Mouse (Mus musculus): Measurements from ENCODE around the gene Haghl.

DNA sequence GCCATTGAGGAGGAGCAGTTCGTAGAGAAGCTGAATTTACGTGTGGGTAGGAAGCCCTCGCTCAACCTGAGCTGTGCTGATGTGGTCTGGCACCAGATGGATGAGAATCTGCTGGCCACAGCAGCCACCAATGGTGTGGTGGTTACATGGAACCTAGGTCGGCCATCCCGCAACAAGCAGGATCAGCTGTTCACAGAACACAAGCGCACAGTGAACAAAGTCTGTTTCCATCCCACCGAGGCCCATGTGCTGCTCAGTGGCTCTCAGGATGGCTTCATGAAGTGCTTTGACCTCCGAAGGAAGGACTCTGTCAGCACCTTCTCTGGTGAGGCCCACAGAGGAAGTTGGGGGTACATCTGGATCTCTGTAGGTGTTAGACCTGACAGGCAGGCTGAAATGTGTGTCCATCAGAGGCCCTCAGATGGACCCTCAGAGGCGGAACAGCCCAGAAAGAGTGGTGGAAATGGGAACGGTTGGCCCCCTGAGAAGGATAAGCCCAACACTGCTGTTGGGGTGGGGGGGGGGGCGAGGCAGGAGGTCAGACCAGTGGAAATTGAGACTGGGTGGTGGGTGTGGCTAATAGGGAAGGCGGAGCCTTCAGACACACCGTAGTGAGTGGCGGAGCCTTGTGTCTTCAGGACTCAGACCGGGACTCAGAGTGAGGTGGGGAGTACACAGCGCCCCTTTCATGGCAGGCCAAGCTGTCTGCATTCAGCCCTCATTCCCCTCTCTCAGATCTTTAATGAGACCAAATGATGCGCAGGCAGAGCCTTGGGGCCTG lies 39.1 kb upstream of the Haghl start:
- TF ChIP-seq CTCF (IDR thresholded peaks at IDR 0.05; ENCODE audit: low read depth) (no peak), EP300 (IDR thresholded peaks at IDR 0.05; ENCODE audit: low read depth) (no peak)

Measured in liver, embryonic 14.5 days (tissue).